Mouse (Mus musculus): ENCODE results near the gene Grin2a.

GRCm38 (mm10) chr16:9527214-9527613 lies 468.1 kb downstream of the Grin2a start:
- TF ChIP-seq CTCF (IDR thresholded peaks at IDR 0.05; ENCODE audit: low read depth) (no peak), EP300 (IDR thresholded peaks at IDR 0.05; ENCODE audit: low read depth) (no peak)

All from liver, embryonic 14.5 days (tissue).